Mouse (Mus musculus): ENCODE data around the gene 2410131K14Rik.

GRCm38 (mm10) chr5:118264279-118264678, 19.3 kb downstream of the 2410131K14Rik start:
- no peak for TF ChIP-seq POLR2A (IDR thresholded peaks at IDR 0.05; ENCODE audit: borderline replicate concordance, extremely low read depth, low read depth, low read length)
- no peak for TF ChIP-seq CTCF (IDR thresholded peaks at IDR 0.05; ENCODE audit: insufficient read depth, low read length)

All from lung, adult 2 months (tissue).